Mouse (Mus musculus): ENCODE measurements around the gene Prr14.

GRCm38 (mm10) chr7:127454905-127455304 is 4.5 kb upstream of the Prr14 start:
- no peak for TF ChIP-seq CTCF (IDR thresholded peaks at IDR 0.05; ENCODE audit: extremely low read depth, insufficient read length, insufficient replicate concordance, low read depth, low read length)
- TF ChIP-seq POLR2A (IDR thresholded peaks at IDR 0.05; ENCODE audit: low read depth, low read length), result no peak

Measured in small intestine, adult 2 months (tissue).